Comparison of ENCODE assay signal across 8 mouse cellular contexts in the genomic region with DNA sequence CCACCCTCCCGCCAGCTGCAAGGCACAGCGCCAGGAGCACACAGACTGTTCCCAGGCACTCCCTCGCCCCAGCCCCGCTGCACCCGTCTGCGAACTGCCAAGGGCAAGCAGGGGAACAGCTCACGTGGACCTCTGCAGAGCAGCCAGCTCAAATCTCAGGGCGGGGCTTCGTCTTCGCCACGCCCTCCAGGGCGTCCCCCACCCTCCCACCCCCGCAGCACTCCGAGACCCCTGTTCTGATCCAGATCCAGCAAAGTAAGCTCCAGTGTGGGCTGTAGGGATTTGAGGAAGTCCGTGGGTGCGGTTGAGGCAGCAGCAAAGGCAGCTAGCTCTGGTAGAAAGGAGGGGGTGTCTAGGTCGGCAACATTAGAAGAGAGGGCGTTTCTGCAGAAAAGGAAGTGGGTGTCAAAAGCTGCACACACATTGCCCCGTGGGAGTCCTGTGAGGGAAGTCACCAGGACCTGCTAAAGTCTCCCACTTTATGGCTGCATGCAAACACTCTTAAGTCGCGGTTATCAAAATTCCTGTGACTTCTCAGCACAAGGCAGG.
DNase-seq lines count a peak whose midpoint lies in the region; ATAC-seq and TF ChIP-seq lines count a peak whose summit lies in the region.

No protein-coding gene starts in this region.

- WGBS in small intestine, adult 2 months, result under 1% methylated on average over 21 of the region's 21 CpGs

- no peaks in the 10 kb centered on the region for H3K36me3 ChIP-seq in small intestine, adult 2 months (ENCODE audit: control insufficient read depth, insufficient read depth, low read length)

- H3K4me1 ChIP-seq in small intestine, adult 2 months (ENCODE audit: control insufficient read depth, insufficient read depth, insufficient read length, low read length), result peaks cover 14% of the 10 kb centered on the region

- intact Hi-C loops in left cerebral cortex, postnatal 25 days (cut with DNase I), result loop anchor here (1.0 to 5.0 kb wide), 3 partner anchors 89 to 141 kb away; partner anchors contain the start of gene Bhlhe40

- peak; percentile 70 for DNase-seq in WW6 (ENCODE audit: low read depth, low spot score)
- peak; percentile 29 to 52 for DNase-seq in cerebellum, postnatal 4 days (ENCODE audit: low spot score in 2 of 2)
- DNase-seq in gastrocnemius, postnatal 10 days, result peak; percentile 88
- peak; percentile 67 to 78 for DNase-seq in left cerebral cortex, postnatal 25 days (ENCODE audit: low spot score in 2 of 2)
- DNase-seq in mesoderm, embryonic 11.5 days (ENCODE audit: low read depth, low spot score), result peak; percentile 62

- no peak for TF ChIP-seq POLR2A in small intestine, adult 2 months (IDR thresholded peaks at IDR 0.05; ENCODE audit: low read depth, low read length)

- no peaks in the 10 kb centered on the region for H3K27me3 ChIP-seq in small intestine, adult 2 months (ENCODE audit: control insufficient read depth, insufficient read depth, low read length)

- ATAC-seq in inflammation-experienced regulatory T-cells, adult 6 months, result peak; percentile 84
- ATAC-seq in erythroid progenitor cell, adult 5-6 weeks (replicated peaks; ENCODE audit: low FRiP score, poor library complexity, severe bottlenecking), result no peak

- TF ChIP-seq CTCF in small intestine, adult 2 months (IDR thresholded peaks at IDR 0.05; ENCODE audit: extremely low read depth, insufficient read length, insufficient replicate concordance, low read depth, low read length), result no peak

- H3K4me3 ChIP-seq in small intestine, adult 2 months (ENCODE audit: low read depth, low read length), result peak overlapping the region; percentile 52

- peak overlapping the region; percentile 94 for H3K27ac ChIP-seq in small intestine, adult 2 months (ENCODE audit: insufficient read depth, low read depth, low read length)
